Mouse (Mus musculus) CH12F3 (cell line): ENCODE data around the gene Wwox.

Experiments used
- in situ Hi-C: fragments of 300-500 bp; cut with MboI; formaldehyde crosslinking; loops from 2 replicates; pipeline ENCODE4 v1.14.3; 2020; ENCODE audit warnings: low sequenced_read_pairs

Wwox gene

GRCm38 (mm10) chr8:115189836-115190235, 750.4 kb downstream of the Wwox start:
- in situ Hi-C loops, result no loop called here

GRCm38 (mm10) chr8:115193767-115194166, 754.3 kb downstream of the Wwox start:
- in situ Hi-C loops, result no loop called here

- in situ Hi-C loops, result no loop called here
Measured at GRCm38 (mm10) chr8:115195334-115195733, 755.9 kb downstream of the Wwox start.

- in situ Hi-C loops, result no loop called here
Measured at GRCm38 (mm10) chr8:115196859-115197258, 757.4 kb downstream of the Wwox start.

GRCm38 (mm10) chr8:115199204-115199603, 759.7 kb downstream of the Wwox start:
- in situ Hi-C loops, result no loop called here

- in situ Hi-C loops, result no loop called here
Measured at GRCm38 (mm10) chr8:115199616-115200150, 760.2 kb downstream of the Wwox start.

GRCm38 (mm10) chr8:115201726-115202125, 762.3 kb downstream of the Wwox start:
- in situ Hi-C loops, result no loop called here

- in situ Hi-C loops, result no loop called here
Measured at GRCm38 (mm10) chr8:115207480-115207879, 768.0 kb downstream of the Wwox start.

GRCm38 (mm10) chr8:115208415-115209192, 769.1 kb downstream of the Wwox start:
- in situ Hi-C loops, result no loop called here

- in situ Hi-C loops, result no loop called here
Measured at GRCm38 (mm10) chr8:115210014-115210413, 770.6 kb downstream of the Wwox start.

GRCm38 (mm10) chr8:115213126-115213525, 773.7 kb downstream of the Wwox start:
- in situ Hi-C loops, result no loop called here

- in situ Hi-C loops, result no loop called here
Measured at GRCm38 (mm10) chr8:115214870-115215269, 775.4 kb downstream of the Wwox start.

GRCm38 (mm10) chr8:115216801-115217200, 777.3 kb downstream of the Wwox start:
- in situ Hi-C loops, result no loop called here

GRCm38 (mm10) chr8:115222545-115222944, 783.1 kb downstream of the Wwox start:
- in situ Hi-C loops, result no loop called here

GRCm38 (mm10) chr8:115226781-115227583, 787.5 kb downstream of the Wwox start:
- in situ Hi-C loops, result no loop called here

- in situ Hi-C loops, result no loop called here
Measured at GRCm38 (mm10) chr8:115228903-115229302, 789.4 kb downstream of the Wwox start.

- in situ Hi-C loops, result no loop called here
Measured at GRCm38 (mm10) chr8:115234068-115234467, 794.6 kb downstream of the Wwox start.

- in situ Hi-C loops, result no loop called here
Measured at GRCm38 (mm10) chr8:115237596-115237995, 798.1 kb downstream of the Wwox start.

GRCm38 (mm10) chr8:115243465-115244027, 804.1 kb downstream of the Wwox start:
- in situ Hi-C loops, result no loop called here

GRCm38 (mm10) chr8:115249688-115250366, 810.4 kb downstream of the Wwox start:
- in situ Hi-C loops, result no loop called here

GRCm38 (mm10) chr8:115255550-115255949, 816.1 kb downstream of the Wwox start:
- in situ Hi-C loops, result no loop called here
